Mouse (Mus musculus) adrenal gland, postnatal 4 days (tissue): ENCODE measurements around the gene Rhbdf2. TPM values are rescaled to one million over a fixed set of nuclear protein-coding genes. Genes with fewer than 3 reads are reported as not detected.
A peak's percentile ranks its signal among the peaks of the same experiment; 100 is the strongest.
"Not testable (repeated sequence)": the region's sequence is repeated elsewhere in the genome, so short reads cannot be mapped to it uniquely, and the experiment has no call there.

Experiments
- DNase-seq, 2 experiments: peaks; one replicate each; pipeline ENCODE4 v3.0.0; 2021 to 2022; ENCODE audit warnings: low spot score in 2 of 2, mixed read lengths in 2 of 2
- long read RNA-seq, 2 experiments: library from polyadenylated mRNA; stranded (forward); transcript quantifications; one replicate each; pipeline ENCODE4 v2.0.0; 2021
- total RNA-seq, 2 experiments: library from RNA; stranded (reverse); gene quantifications; 2 replicates each; pipeline ENCODE4 v1.2.3; 2021

Rhbdf2 gene
- 10 to 100 TPM; 18.0 TPM for total RNA-seq
- long read RNA-seq, experiment 1, transcript Rhbdf2-202 (19 exons, 3,593 nt) = major isoform, 7 of 17 reads
- long read RNA-seq, experiment 1, partial matches to known transcripts = 6 of 17 reads
- long read RNA-seq, experiment 1, other reads (novel, unspliced or antisense) = 4 of 17 reads
- long read RNA-seq, experiment 2, partial matches to known transcripts = 11 of 19 reads
- long read RNA-seq, experiment 2, other reads (novel, unspliced or antisense) = 6 of 19 reads

- DNase-seq = no peak
Measured at GRCm38 (mm10) chr11:116626299-116627071, at the start of gene Rhbdf2. Rhbdf2 (minus strand) TSS chr11:116627019.

GRCm38 (mm10) chr11:116676175-116676976, 49.6 kb upstream of the Rhbdf2 start:
- DNase-seq = no peak

GRCm38 (mm10) chr11:116675429-116675828, 48.6 kb upstream of the Rhbdf2 start:
- not testable (repeated sequence) for DNase-seq

GRCm38 (mm10) chr11:116674616-116675379, 48.0 kb upstream of the Rhbdf2 start:
- DNase-seq = no peak

- DNase-seq = no peak
Measured at GRCm38 (mm10) chr11:116673410-116673809, 46.6 kb upstream of the Rhbdf2 start.

GRCm38 (mm10) chr11:116672595-116672994, 45.8 kb upstream of the Rhbdf2 start:
- DNase-seq = no peak

GRCm38 (mm10) chr11:116671845-116672434, 45.1 kb upstream of the Rhbdf2 start:
- no peak for DNase-seq

- DNase-seq = peak; percentile 93 to 97
Measured at GRCm38 (mm10) chr11:116671112-116671844, 44.5 kb upstream of the Rhbdf2 start.

- DNase-seq = no peak
Measured at GRCm38 (mm10) chr11:116670386-116670785, 43.6 kb upstream of the Rhbdf2 start.

GRCm38 (mm10) chr11:116669787-116670365, 43.1 kb upstream of the Rhbdf2 start:
- no peak for DNase-seq

GRCm38 (mm10) chr11:116669316-116669715, 42.5 kb upstream of the Rhbdf2 start:
- DNase-seq = no peak

- DNase-seq = no peak
Measured at GRCm38 (mm10) chr11:116668839-116669238, 42.0 kb upstream of the Rhbdf2 start.

- DNase-seq = no peak
Measured at GRCm38 (mm10) chr11:116668381-116668825, 41.6 kb upstream of the Rhbdf2 start.

GRCm38 (mm10) chr11:116667930-116668329, 41.1 kb upstream of the Rhbdf2 start:
- DNase-seq = no peak

- DNase-seq = not testable (repeated sequence)
Measured at GRCm38 (mm10) chr11:116667012-116667411, 40.2 kb upstream of the Rhbdf2 start.

- no peak for DNase-seq
Measured at GRCm38 (mm10) chr11:116666566-116666965, 39.7 kb upstream of the Rhbdf2 start.

- DNase-seq = no peak
Measured at GRCm38 (mm10) chr11:116665289-116665688, 38.5 kb upstream of the Rhbdf2 start.

GRCm38 (mm10) chr11:116661948-116662377, 35.1 kb upstream of the Rhbdf2 start:
- no peak for DNase-seq

GRCm38 (mm10) chr11:116661291-116661947, 34.6 kb upstream of the Rhbdf2 start:
- no peak for DNase-seq
